Mouse (Mus musculus) embryonic facial prominence, embryonic 14.5 days (tissue): Measurements from ENCODE around the gene Gm36028. TPM values are rescaled to one million over a fixed set of nuclear protein-coding genes. Genes with fewer than 3 reads are reported as not detected.

Experiments used
- ATAC-seq: fragments of 200-750 bp; cut with Nextera tagmentation; 2 replicates; pipeline ENCODE4 v1.8.0; 2017; ENCODE audit warnings: low read depth, moderate number of reproducible peaks, moderate TSS enrichment
- DNase-seq: peaks from one replicate; pipeline ENCODE4 v3.0.0-alpha.2; 2015; ENCODE audit warnings: low spot score
- H3K27ac ChIP-seq: fragments of 300-500 bp; sonication (generic); replicated peaks from 2 replicates; pipeline ENCODE4 v1.5.1; 2014; ENCODE audit warnings: low read depth, mild to moderate bottlenecking, low read length, moderate library complexity
- H3K27me3 ChIP-seq: fragments of 300-500 bp; sonication (generic); replicated peaks from 2 replicates; pipeline ENCODE4 v1.6.1; 2014; ENCODE audit warnings: low read length; ENCODE audit not compliant: control insufficient read depth, insufficient read depth
- H3K36me3 ChIP-seq: fragments of 300-500 bp; sonication (generic); 2 replicates; pipeline ENCODE4 v1.6.1; 2014; ENCODE audit warnings: low read length, mixed read lengths; ENCODE audit not compliant: control insufficient read depth, insufficient read depth
- H3K4me1 ChIP-seq: fragments of 300-500 bp; sonication (generic); 2 replicates; pipeline ENCODE4 v1.6.1; 2014; ENCODE audit warnings: antibody characterized with exemption, low read length; ENCODE audit not compliant: control insufficient read depth, insufficient read depth
- H3K4me2 ChIP-seq: fragments of 300-500 bp; sonication (generic); 2 replicates; pipeline ENCODE4 v1.6.1; 2014; ENCODE audit warnings: low read depth, mild to moderate bottlenecking, low read length, moderate library complexity, mixed read lengths
- H3K4me3 ChIP-seq: fragments of 300-500 bp; sonication (generic); 2 replicates; pipeline ENCODE4 v1.5.1; 2014; ENCODE audit warnings: low read depth, mild to moderate bottlenecking, low read length
- H3K9ac ChIP-seq: fragments of 300-500 bp; sonication (generic); 2 replicates; pipeline ENCODE4 v1.6.1; 2014; ENCODE audit warnings: low read depth, mild to moderate bottlenecking, low read length, moderate library complexity, mixed read lengths
- H3K9me3 ChIP-seq: fragments of 300-500 bp; sonication (generic); 2 replicates; pipeline ENCODE4 v1.6.1; 2016; ENCODE audit warnings: low read length; ENCODE audit not compliant: control insufficient read depth
- WGBS: fragments of 180-500 bp; shearing (Covaris S2); extraction: QIAGEN DNeasy Blood & Tissue Kit; methylation state at CpG from one replicate; pipeline ENCODE4 v1.1.7; 2014; 5-methylcytosine and 5-hydroxymethylcytosine counted together
- polyA plus RNA-seq: library from polyadenylated mRNA; unstranded; fragments of >200 nt; fragmentation: Nextera tagmentation; extraction: Ambion mirVana; gene quantifications from 2 replicates; pipeline ENCODE4 v1.2.1, GENCODE M21; 2014

Gene Gm36028
- polyA plus RNA-seq, 1 experiment from 2014 or later = not detected

GRCm38 (mm10) chr16:37811874-37812273 is 49.1 kb downstream of the Gm36028 start:
- H3K4me1 ChIP-seq = peaks cover 52% of the 10 kb centered on the region
- DNase-seq (no peak), ATAC-seq (no peak)
- H3K27ac ChIP-seq = 0 out of 2 replicates have a peak overlapping the region, but pooled peaks have one; percentile 39
- no peak overlapping the region for H3K9ac ChIP-seq
- H3K9me3 ChIP-seq = no peaks in the 10 kb centered on the region
- no peaks in the 10 kb centered on the region for H3K27me3 ChIP-seq
- no peak overlapping the region for H3K4me3 ChIP-seq
- 83% methylated on average over 8 of the region's 8 CpGs for WGBS
- no peak overlapping the region for H3K4me2 ChIP-seq
- H3K36me3 ChIP-seq = peaks cover 34% of the 10 kb centered on the region

- H3K4me2 ChIP-seq = peak overlapping the region; percentile 27
- H3K9me3 ChIP-seq = no peaks in the 10 kb centered on the region
- H3K4me1 ChIP-seq = peaks cover 62% of the 10 kb centered on the region
- H3K4me3 ChIP-seq = no peak overlapping the region
- no peak for ATAC-seq
- no peaks in the 10 kb centered on the region for H3K27me3 ChIP-seq
- H3K36me3 ChIP-seq = peaks cover 27% of the 10 kb centered on the region
- 56% methylated on average over 6 of the region's 6 CpGs for WGBS
- H3K9ac ChIP-seq = no peak overlapping the region
- peak overlapping the region; percentile 83 for H3K27ac ChIP-seq
- no peak for DNase-seq
These were observed 51.3 kb downstream of the Gm36028 start for GRCm38 (mm10) chr16:37809623-37809992.

GRCm38 (mm10) chr16:37808866-37809622 is 51.9 kb downstream of the Gm36028 start:
- H3K36me3 ChIP-seq = peaks cover 32% of the 10 kb centered on the region
- 29% methylated on average over 10 of the region's 10 CpGs for WGBS
- H3K4me2 ChIP-seq = peak overlapping the region; percentile 27
- no peaks in the 10 kb centered on the region for H3K27me3 ChIP-seq
- H3K4me1 ChIP-seq = peaks cover 59% of the 10 kb centered on the region
- H3K9me3 ChIP-seq = no peaks in the 10 kb centered on the region
- H3K27ac ChIP-seq = peak overlapping the region; percentile 83
- DNase-seq (peak; percentile 89), ATAC-seq (peak; percentile 32; the same call in 1 of the 2 replicates)
- no peak overlapping the region for H3K4me3 ChIP-seq
- H3K9ac ChIP-seq = no peak overlapping the region

- Histone ChIP-seq H3K36me3 (peaks cover 46% of the 10 kb centered on the region), H3K27ac (peak overlapping the region; percentile 65)
These were observed 53.7 kb downstream of the Gm36028 start for GRCm38 (mm10) chr16:37807269-37807668.

GRCm38 (mm10) chr16:37805746-37806495 is 55.0 kb downstream of the Gm36028 start:
- 36% methylated on average over 3 of the region's 3 CpGs for WGBS
- no peak overlapping the region for H3K4me2 ChIP-seq
- H3K9me3 ChIP-seq = no peaks in the 10 kb centered on the region
- no peak overlapping the region for H3K4me3 ChIP-seq
- ATAC-seq (peak; percentile 48; the same call in 1 of the 2 replicates), DNase-seq (peak; percentile 89)
- H3K27me3 ChIP-seq = no peaks in the 10 kb centered on the region
- H3K36me3 ChIP-seq = peaks cover 48% of the 10 kb centered on the region
- peaks cover 46% of the 10 kb centered on the region for H3K4me1 ChIP-seq
- peak overlapping the region; percentile 65 for H3K27ac ChIP-seq
- H3K9ac ChIP-seq = no peak overlapping the region

More at GRCm38 (mm10) chr16:37807269-37807668, 53.7 kb downstream of the Gm36028 start:
- Histone ChIP-seq H3K9me3 (no peaks in the 10 kb centered on the region), H3K4me2 (no peak overlapping the region), H3K4me3 (no peak overlapping the region), H3K9ac (no peak overlapping the region), H3K4me1 (peaks cover 46% of the 10 kb centered on the region), H3K27me3 (no peaks in the 10 kb centered on the region)
- whole genome bisulfite sequencing = 42% methylated on average over 7 of the region's 8 CpGs
- peak; percentile 58 for DNase-seq
- ATAC-seq = 0 out of 2 replicates have a peak, but pooled peaks have one; percentile 35

- DNase-seq (no peak), ATAC-seq (no peak)
- H3K4me2 ChIP-seq = no peak overlapping the region
- H3K27me3 ChIP-seq = no peaks in the 10 kb centered on the region
- WGBS = 92% methylated on average over 9 of the region's 9 CpGs
- no peak overlapping the region for H3K27ac ChIP-seq
- H3K4me1 ChIP-seq = peaks cover 34% of the 10 kb centered on the region
- peaks cover 52% of the 10 kb centered on the region for H3K36me3 ChIP-seq
- H3K4me3 ChIP-seq = no peak overlapping the region
- H3K9ac ChIP-seq = no peak overlapping the region
- no peaks in the 10 kb centered on the region for H3K9me3 ChIP-seq
These were observed 57.5 kb downstream of the Gm36028 start for GRCm38 (mm10) chr16:37803387-37803950.

- no peak overlapping the region for H3K9ac ChIP-seq
- DNase-seq (peak; percentile 71), ATAC-seq (0 out of 2 replicates have a peak, but pooled peaks have one; percentile 31)
- H3K27ac ChIP-seq = peak overlapping the region; percentile 28
- H3K36me3 ChIP-seq = peaks cover 48% of the 10 kb centered on the region
- no peak overlapping the region for H3K4me2 ChIP-seq
- H3K9me3 ChIP-seq = no peaks in the 10 kb centered on the region
- 56% methylated on average over 4 of the region's 4 CpGs for WGBS
- H3K4me3 ChIP-seq = no peak overlapping the region
- H3K4me1 ChIP-seq = peaks cover 27% of the 10 kb centered on the region
- no peaks in the 10 kb centered on the region for H3K27me3 ChIP-seq
These were observed 58.2 kb downstream of the Gm36028 start for GRCm38 (mm10) chr16:37802686-37803295.

- Histone ChIP-seq H3K4me2 (no peak overlapping the region), H3K27me3 (no peaks in the 10 kb centered on the region), H3K4me3 (no peak overlapping the region), H3K9me3 (no peaks in the 10 kb centered on the region), H3K27ac (no peak overlapping the region), H3K36me3 (peaks cover 51% of the 10 kb centered on the region), H3K4me1 (peaks cover 13% of the 10 kb centered on the region), H3K9ac (no peak overlapping the region)
- 51% methylated on average over 2 of the region's 2 CpGs for WGBS
- DNase-seq (peak; percentile 52), ATAC-seq (no peak)
These were observed 59.8 kb downstream of the Gm36028 start for GRCm38 (mm10) chr16:37801097-37801496.
